In the genomic region with DNA sequence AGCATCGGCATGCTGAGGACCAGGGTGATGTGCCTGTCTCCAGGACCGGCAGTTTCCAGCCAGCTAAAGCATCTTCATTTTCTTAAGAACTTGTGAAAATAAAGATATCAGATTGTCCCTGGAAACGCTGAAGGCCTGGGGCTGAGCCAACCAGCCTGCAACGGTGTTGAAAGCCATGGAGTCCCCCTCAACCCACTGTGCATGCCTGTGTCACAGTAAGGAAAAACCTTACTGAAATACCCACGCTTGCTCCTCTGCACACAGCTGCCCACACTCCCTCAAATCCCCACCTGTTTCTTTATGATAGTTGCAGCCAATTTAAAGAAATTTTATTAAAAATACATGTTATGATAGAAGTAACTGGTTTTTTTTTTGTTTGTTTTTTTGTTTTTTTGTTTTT, we compare ENCODE assay signal across 26 mouse cellular contexts.
"Had no signal": no experiment of that assay in that cellular context is flagged by ENCODE, and none has a peak within 500 bp of the region (broad histone marks: within the 10 kb centered on the region; RNA-seq: fewer than 3 reads in every experiment).

No protein-coding gene starts in this region.

- H3K27ac ChIP-seq: heart, adult 2 months; heart, embryonic 13.5 days; heart, embryonic 15.5 days; hindbrain, embryonic 13.5 days; hindbrain, embryonic 15.5 days; hindbrain, postnatal 0 days; kidney, embryonic 15.5 days; kidney, postnatal 0 days; limb, embryonic 13.5 days; limb, embryonic 15.5 days; liver, embryonic 12.5 days had no signal

- H3K36me3 ChIP-seq: heart, embryonic 13.5 days; heart, embryonic 15.5 days; hindbrain, embryonic 13.5 days; hindbrain, embryonic 15.5 days; kidney, embryonic 15.5 days; limb, embryonic 13.5 days; limb, embryonic 15.5 days; liver, embryonic 12.5 days had no signal

- H3K27me3 ChIP-seq: heart, embryonic 13.5 days; heart, embryonic 15.5 days; hindbrain, embryonic 13.5 days; hindbrain, embryonic 15.5 days; kidney, embryonic 15.5 days; limb, embryonic 13.5 days; limb, embryonic 15.5 days; liver, embryonic 12.5 days had no signal

- H3K4me1 ChIP-seq: heart, embryonic 15.5 days; kidney, embryonic 15.5 days; limb, embryonic 13.5 days; limb, embryonic 15.5 days; liver, embryonic 12.5 days had no signal

- DNase-seq: forebrain, postnatal 0 days; gastrocnemius, postnatal 14 days; gastrocnemius, postnatal 36 days; heart, adult 11 months; heart, adult 2 months; heart, postnatal 14 days; heart, postnatal 36 days; kidney, adult 11 months; kidney, adult 2 months; kidney, adult 9 months; kidney, postnatal 14 days; kidney, postnatal 36 days; layer of hippocampus, postnatal 36 days; left cerebral cortex, postnatal 4 days had no signal

- H3K9ac ChIP-seq: forebrain, postnatal 0 days; heart, embryonic 13.5 days; heart, embryonic 15.5 days; hindbrain, embryonic 13.5 days; hindbrain, embryonic 15.5 days; kidney, embryonic 15.5 days; limb, embryonic 13.5 days; limb, embryonic 15.5 days; liver, embryonic 12.5 days had no signal

- H3K4me3 ChIP-seq: heart, adult 2 months; heart, embryonic 13.5 days; heart, embryonic 15.5 days; hindbrain, embryonic 13.5 days; hindbrain, embryonic 15.5 days; kidney, embryonic 15.5 days; limb, embryonic 13.5 days; limb, embryonic 15.5 days; liver, embryonic 12.5 days had no signal

- H3K4me2 ChIP-seq: heart, embryonic 11.5 days; heart, embryonic 13.5 days; heart, embryonic 15.5 days; hindbrain, embryonic 13.5 days; hindbrain, embryonic 15.5 days; kidney, embryonic 15.5 days; limb, embryonic 13.5 days; limb, embryonic 15.5 days; liver, embryonic 12.5 days had no signal

- ATAC-seq: forebrain, postnatal 0 days; hindbrain, postnatal 0 days; intestine, embryonic 16.5 days; liver, embryonic 12.5 days had no signal

- H3K9me3 ChIP-seq: heart, embryonic 13.5 days; heart, embryonic 15.5 days; hindbrain, embryonic 13.5 days; hindbrain, embryonic 15.5 days; kidney, embryonic 15.5 days; limb, embryonic 13.5 days; limb, embryonic 15.5 days; liver, embryonic 12.5 days had no signal
